Mouse (Mus musculus) lung, postnatal 14 days (tissue): ENCODE measurements at regions not wholly inside any gene's neighbourhood (a gene's known extent, or its start where the extent isn't known, plus 50 kb on each side); places are given as distances from the start of the nearest gene placed in this dataset.

ENCODE experiments used
- DNase-seq: peaks from one replicate; pipeline ENCODE4 v3.0.0; 2021

DNA sequence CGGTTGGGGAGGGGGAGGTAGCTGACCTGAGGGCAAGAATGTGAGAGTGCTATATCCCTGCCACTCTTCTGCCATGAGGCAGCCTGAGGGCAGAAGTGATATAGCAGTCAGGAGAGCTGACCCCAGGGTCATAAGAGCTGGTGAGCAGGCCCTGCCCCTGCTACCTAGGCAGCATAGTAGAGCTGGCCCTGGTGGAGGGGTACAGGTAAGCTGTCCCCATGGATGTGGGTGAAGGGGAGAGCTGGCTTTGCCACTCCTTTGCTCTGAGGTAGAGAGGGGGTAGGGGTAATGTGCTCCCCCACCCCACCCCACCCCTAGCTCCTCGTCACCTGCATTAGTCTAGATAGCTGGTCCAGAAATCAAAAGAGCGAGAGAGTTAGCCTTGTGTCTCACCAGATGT, 61.3 kb upstream of the Gm3839 start:
- no peak for DNase-seq

DNA sequence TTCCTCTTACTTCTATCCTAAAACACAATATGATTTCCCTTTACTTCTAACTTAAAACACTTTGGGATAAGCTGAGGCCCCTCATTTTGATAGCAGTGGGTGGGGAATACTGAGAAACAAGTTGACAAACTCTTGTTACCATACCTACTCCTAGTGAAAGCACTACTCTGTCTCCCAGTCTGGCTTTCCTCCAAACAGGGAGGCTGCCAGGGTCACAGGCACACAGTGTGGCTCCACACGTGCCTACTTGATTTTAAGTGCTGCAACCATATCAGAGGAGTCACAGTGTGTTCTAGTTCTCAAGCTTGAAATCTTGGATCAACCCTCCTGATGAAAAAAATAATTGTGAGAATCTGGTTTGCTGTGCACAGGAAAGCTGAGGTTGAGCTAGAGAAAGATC, 65.8 kb upstream of the Gm3839 start:
- DNase-seq: no peak

DNA sequence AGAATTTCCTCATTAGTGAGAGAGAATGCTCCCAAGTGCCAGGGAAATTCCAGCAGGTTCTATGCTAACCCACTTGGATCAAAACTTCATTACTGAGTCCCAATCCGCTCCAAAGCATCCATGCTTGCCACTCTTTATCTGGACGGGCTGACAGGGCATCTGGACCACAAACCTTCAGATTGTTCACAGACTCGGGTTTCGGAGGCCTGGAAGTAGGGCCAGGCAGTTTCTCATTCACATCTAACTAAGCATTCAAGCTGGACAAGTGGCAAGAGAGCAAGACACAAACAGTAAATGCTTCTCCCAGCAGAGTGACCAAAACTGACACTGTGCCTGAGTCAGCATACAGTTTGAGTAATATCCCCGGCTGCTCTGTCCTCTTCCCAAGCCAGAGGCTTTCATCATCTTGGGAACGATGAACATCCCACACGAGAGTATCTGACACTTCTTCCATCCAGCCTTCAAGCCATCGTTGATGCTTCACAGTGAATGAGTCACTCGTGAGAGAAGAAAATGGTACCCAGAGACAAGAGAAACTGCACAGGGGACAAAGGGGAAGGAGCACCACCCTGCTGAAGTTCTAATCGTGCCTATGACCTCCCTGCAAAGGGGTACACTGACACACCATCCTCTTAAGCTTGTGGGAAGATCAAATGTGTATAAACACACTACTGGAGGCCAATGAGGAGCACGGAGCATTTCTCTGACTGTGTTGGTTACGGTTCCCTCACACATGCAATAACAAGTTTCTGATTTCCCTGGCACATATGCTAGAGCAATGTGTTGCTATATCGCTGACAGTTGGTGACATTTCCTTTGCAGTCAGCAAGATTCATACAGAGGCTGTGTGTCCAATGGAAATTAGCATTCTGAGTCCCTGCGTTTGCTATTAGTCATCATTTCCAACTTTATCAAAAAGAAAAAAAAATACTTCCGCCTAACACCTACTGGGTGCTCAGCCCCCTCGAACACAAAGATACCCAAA, 72.0 kb upstream of the Gm3839 start:
- no peak for DNase-seq

DNA sequence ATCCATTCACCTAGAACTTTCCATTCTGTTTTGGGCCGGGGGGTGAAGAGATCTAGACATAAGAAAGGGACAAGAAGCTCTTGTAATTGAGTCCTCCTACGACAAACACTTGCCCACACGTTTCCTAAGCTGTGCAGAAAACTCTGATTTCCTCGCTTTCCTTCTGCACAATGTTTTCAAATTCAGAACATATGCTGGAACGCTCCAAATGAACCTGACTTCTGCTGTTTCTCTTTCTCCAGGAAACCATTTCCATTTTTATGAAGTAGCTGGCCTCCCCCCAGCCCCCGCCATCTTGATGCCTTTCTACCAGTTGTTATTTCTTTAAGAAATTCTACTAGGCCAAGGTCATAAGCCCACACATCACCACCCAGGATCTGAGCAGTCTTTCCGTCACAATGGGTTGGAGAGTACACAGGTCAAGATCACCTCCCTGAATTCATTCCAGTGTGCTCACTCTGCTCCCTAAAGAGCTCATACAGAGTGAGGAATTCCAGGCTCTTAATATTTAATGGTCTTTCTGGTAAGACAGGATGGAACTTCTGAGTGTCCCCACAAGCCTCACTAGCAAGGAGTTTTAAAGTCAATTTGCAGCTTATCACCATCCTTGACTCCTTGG, 78.7 kb upstream of the Gm3839 start:
- no peak for DNase-seq

DNA sequence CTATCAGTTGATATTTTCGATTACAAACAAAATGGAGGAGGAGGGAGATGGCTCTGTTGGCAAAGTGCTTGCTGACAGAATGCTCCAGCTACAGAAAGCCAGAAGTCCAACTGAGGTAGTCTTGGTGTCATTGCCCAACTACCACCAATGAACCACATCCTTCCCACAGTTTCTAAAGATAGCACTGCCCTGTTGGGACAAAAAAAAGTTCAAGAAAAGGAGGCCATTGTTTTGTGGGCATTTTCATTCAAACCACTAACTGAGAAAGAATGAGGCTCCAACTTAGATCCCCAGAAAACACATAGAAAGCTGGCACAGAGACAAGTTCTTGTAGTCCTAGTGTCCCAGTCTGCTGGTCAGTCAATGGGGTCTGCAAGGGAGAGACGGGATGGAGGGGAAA, 82.1 kb upstream of the Gm3839 start:
- no peak for DNase-seq

DNA sequence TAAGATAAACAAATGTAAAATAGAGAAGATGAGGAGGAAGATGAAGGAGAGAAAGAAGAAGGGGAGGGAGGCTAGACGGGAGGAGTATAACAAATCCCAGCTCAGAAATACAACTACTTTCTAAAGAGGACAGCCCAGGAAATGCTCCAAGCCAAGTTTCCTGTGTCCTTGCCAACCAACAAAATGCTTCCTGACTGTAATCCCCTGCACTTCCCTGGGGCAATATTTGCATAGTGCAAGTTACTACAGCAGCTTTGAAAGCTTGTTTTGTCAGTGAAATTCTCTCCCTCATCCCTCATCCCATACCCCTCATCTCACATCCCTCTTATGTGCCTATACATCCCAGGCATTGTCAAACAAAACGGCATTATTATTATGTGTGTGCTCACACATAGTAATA, 83.7 kb upstream of the Gm3839 start:
- peak; percentile 4 for DNase-seq

DNA sequence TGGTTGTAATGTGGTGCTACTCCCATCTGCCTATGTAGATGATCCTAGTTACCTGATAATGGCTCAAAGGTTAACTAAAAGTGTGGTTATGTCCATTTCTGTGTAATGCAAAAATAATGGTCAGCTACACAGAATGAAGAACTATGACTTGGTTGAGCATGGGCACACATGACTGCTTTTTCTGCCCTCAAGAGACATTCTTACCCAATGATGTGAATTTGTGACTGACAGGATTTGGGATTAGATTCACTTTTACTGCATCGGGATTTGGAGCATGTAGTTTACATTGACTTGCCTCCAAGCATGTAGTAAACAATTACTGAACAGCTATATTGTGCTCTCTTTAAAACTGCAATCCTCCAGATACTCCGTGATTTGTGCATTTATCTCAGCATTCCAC, 93.4 kb upstream of the Gm3839 start:
- DNase-seq: no peak

DNA sequence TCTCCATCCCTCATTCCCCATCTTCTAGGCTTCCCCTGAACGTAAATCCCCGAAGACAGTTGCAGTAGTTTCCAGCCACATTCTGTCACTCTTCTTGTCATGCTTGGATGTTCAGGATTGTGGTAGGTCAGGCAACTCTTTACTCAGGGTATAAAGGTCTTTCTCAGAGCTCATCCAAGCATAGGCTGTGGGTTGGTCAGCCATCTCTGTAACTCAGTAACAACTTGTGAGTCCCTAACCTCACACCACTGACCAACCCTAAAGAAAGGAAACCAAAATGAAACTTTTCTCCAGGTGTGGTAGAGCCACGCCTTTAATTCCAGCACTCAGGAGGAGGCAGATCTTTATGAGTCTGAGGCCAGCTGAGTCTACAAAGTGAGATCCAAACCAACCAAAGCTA, 75.6 kb upstream of the Ptprg start:
- DNase-seq: no peak

DNA sequence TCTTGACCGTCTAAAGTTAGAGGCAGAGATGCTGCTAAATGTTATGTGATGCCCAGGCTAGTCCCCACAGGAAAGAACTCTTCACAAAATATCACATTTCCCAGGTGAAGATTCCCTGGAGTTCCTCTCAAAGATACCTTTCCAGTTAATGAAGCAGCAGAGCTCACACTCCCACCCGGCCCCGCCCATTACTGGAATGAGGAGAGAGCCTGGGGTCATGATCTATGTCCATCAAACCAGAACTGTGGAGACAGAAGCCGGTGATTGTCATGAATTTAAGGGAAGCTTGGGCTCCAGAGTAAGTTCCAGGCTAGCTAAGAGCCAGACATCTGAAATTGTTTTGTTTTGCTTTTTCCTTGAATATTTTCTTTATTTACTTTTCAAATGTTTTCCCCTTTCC, 71.2 kb upstream of the Ptprg start:
- DNase-seq: no peak

DNA sequence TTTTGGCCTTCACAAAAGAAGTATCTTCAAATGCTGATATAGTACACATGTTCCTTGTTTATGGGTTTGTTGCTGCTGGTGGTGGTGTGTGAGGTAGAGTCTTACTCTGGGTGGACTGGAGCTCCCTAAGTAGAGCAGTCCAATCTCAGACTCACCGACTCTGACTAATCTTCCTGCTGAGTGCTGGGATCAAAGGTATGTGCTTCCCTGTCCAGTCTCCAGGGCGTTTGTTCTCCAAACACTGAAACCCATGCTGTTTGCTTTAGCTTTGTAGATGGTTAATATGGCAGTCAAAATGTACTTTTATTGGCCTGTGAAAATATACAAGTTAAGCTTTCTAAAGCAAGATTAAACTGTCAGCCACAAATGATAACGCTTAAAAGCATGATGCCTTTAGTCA, 67.0 kb upstream of the Ptprg start:
- no peak for DNase-seq

DNA sequence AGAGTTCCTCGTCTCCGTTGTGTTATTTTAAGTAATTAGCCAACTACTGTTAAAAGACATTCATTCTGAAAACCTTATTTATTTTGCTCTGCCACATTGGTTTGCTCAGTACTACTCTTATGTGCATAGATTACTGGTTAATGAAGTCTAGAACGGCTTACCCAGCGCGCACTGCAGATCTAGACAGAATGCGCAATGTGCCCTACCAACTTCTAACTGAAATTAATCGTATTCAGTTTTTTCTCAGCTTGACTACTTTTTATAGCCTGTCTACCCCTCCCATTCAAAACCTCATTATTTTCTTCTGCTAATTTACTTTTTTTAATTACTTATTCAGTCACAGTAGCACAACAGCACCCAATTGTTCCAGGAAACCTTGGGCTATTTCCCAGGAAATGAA, 51.6 kb upstream of the Ptprg start:
- DNase-seq: no peak

DNA sequence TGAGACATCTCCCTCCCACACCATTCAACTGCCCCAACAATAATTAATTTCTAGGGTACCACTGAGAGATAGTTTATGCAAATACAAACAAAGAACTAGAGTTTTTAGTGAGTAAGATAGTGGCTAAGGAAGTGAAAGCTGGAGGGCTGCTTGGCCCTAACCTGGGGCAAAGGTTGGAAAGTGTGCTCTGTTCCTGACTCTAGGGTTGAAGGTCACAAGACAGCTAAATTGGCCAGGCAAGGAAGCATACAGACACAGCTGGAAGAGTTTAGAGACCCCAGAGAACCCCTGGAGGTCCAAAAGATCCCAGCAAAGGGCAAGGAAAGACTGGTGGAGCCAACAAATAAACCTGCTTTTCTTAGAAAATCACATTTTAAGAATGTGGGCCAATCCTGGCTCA, 50.2 kb upstream of the Ptprg start:
- no peak for DNase-seq
